Mouse (Mus musculus) megakaryocyte, embryonic 14.5 days (primary cell): ENCODE measurements around the gene Cd7. TPM values are rescaled to one million over a fixed set of nuclear protein-coding genes. Genes with fewer than 3 reads are reported as not detected.
"Not testable (repeated sequence)": the region's sequence is repeated elsewhere in the genome, so short reads cannot be mapped to it uniquely, and the experiment has no call there.

Experiments
- H3K27me3 ChIP-seq: replicated peaks from 2 replicates; pipeline ENCODE3; 2012; ENCODE audit warnings: inconsistent platforms
- H3K36me3 ChIP-seq: replicated peaks from 2 replicates; pipeline ENCODE3; 2012; ENCODE audit warnings: low read length, inconsistent platforms, mixed read lengths
- H3K4me1 ChIP-seq: 2 replicates; pipeline ENCODE4 v1.6.1; 2012; ENCODE audit warnings: inconsistent platforms
- H3K4me3 ChIP-seq: replicated peaks from 2 replicates; pipeline ENCODE3; 2012; ENCODE audit warnings: moderate library complexity, mild to moderate bottlenecking, inconsistent platforms
- H3K9me3 ChIP-seq: 2 replicates; pipeline ENCODE4 v1.6.1; 2012; ENCODE audit warnings: inconsistent platforms
- FLI1 ChIP-seq: IDR thresholded peaks from 2 replicates; pipeline ENCODE4 v1.6.1; 2012; ENCODE audit warnings: low read length, inconsistent platforms, mixed read lengths
- GATA1 ChIP-seq: IDR thresholded peaks from 3 replicates; pipeline ENCODE4 v1.6.1; 2012; ENCODE audit warnings: mixed read lengths, low read length, inconsistent platforms, borderline replicate concordance
- polyA plus RNA-seq: library from polyadenylated mRNA; stranded (reverse); fragments of >175 nt; gene quantifications from 2 replicates; pipeline ENCODE4 v1.2.3, GENCODE M21; 2012; ENCODE audit warnings: low replicate concordance; ENCODE audit not compliant: insufficient read depth

The Cd7 gene
- polyA plus RNA-seq = 28.5 and 38.2 TPM in 2 replicates

- Histone ChIP-seq H3K4me1 (peaks cover 85% of the 10 kb centered on the region), H3K4me3 (peak within 1 kb of the TSS; percentile 62), H3K9me3 (no peaks in the 10 kb centered on the region), H3K27me3 (peaks cover 75% of the 10 kb centered on the region), H3K36me3 (peaks cover 47% of the 10 kb centered on the region)
- TF ChIP-seq GATA1 = no peak
- no peak for TF ChIP-seq FLI1
Observed at GRCm38 (mm10) chr11:121039302-121039701, at the start of gene Cd7. Gene Cd7, minus strand, starts transcription at chr11:121039418.

GRCm38 (mm10) chr11:121088997-121089396 lies 49.8 kb upstream of the Cd7 start:
- no peaks in the 10 kb centered on the region for H3K9me3 ChIP-seq
- H3K36me3 ChIP-seq = no peaks in the 10 kb centered on the region
- TF ChIP-seq FLI1 (no peak), GATA1 (no peak)
- no peaks in the 10 kb centered on the region for H3K27me3 ChIP-seq
- H3K4me3 ChIP-seq = no peak overlapping the region
- H3K4me1 ChIP-seq = peaks cover 25% of the 10 kb centered on the region

- Histone ChIP-seq H3K4me1 (peaks cover 41% of the 10 kb centered on the region), H3K4me3 (no peak overlapping the region), H3K9me3 (no peaks in the 10 kb centered on the region), H3K27me3 (no peaks in the 10 kb centered on the region), H3K36me3 (no peaks in the 10 kb centered on the region)
- TF ChIP-seq FLI1 (no peak), GATA1 (no peak)
Observed at GRCm38 (mm10) chr11:121086296-121086695, 47.1 kb upstream of the Cd7 start.

GRCm38 (mm10) chr11:121085181-121085580 lies 46.0 kb upstream of the Cd7 start:
- Histone ChIP-seq H3K27me3 (peaks cover 3% of the 10 kb centered on the region), H3K4me3 (no peak overlapping the region), H3K9me3 (no peaks in the 10 kb centered on the region), H3K36me3 (no peaks in the 10 kb centered on the region), H3K4me1 (peaks cover 45% of the 10 kb centered on the region)
- TF ChIP-seq GATA1 (no peak), FLI1 (no peak)

- no peak for TF ChIP-seq GATA1
- no peak for TF ChIP-seq FLI1
- Histone ChIP-seq H3K4me1 (peaks cover 54% of the 10 kb centered on the region), H3K4me3 (peak overlapping the region; percentile 83), H3K27me3 (peaks cover 17% of the 10 kb centered on the region), H3K9me3 (no peaks in the 10 kb centered on the region), H3K36me3 (no peaks in the 10 kb centered on the region)
Observed at GRCm38 (mm10) chr11:121082857-121083500, 43.8 kb upstream of the Cd7 start.

GRCm38 (mm10) chr11:121082250-121082649 lies 43.0 kb upstream of the Cd7 start:
- Histone ChIP-seq H3K27me3 (peaks cover 17% of the 10 kb centered on the region), H3K9me3 (no peaks in the 10 kb centered on the region), H3K4me3 (peak overlapping the region; percentile 19), H3K4me1 (peaks cover 54% of the 10 kb centered on the region), H3K36me3 (no peaks in the 10 kb centered on the region)
- TF ChIP-seq FLI1 = no peak
- TF ChIP-seq GATA1 = no peak

- H3K27me3 ChIP-seq = peaks cover 25% of the 10 kb centered on the region
- TF ChIP-seq FLI1 = no peak
- no peaks in the 10 kb centered on the region for H3K36me3 ChIP-seq
- no peaks in the 10 kb centered on the region for H3K9me3 ChIP-seq
- peak within 1 kb of the TSS; percentile 34 for H3K4me3 ChIP-seq
- peaks cover 52% of the 10 kb centered on the region for H3K4me1 ChIP-seq
Observed at GRCm38 (mm10) chr11:121081120-121081519, 41.9 kb upstream of the Cd7 start, which contains the start of gene Sectm1a. Gene Sectm1a, minus strand, starts transcription at chr11:121081220.

- Histone ChIP-seq H3K4me1 (peaks cover 54% of the 10 kb centered on the region), H3K4me3 (peak overlapping the region; percentile 34), H3K36me3 (no peaks in the 10 kb centered on the region), H3K27me3 (peaks cover 29% of the 10 kb centered on the region), H3K9me3 (no peaks in the 10 kb centered on the region)
- TF ChIP-seq GATA1 = no peak
- no peak for TF ChIP-seq FLI1
Observed at GRCm38 (mm10) chr11:121080330-121080729, 41.1 kb upstream of the Cd7 start.

GRCm38 (mm10) chr11:121075655-121076054 lies 36.4 kb upstream of the Cd7 start:
- TF ChIP-seq FLI1 = no peak
- TF ChIP-seq GATA1 = no peak
- Histone ChIP-seq H3K4me1 (peaks cover 19% of the 10 kb centered on the region), H3K27me3 (peaks cover 34% of the 10 kb centered on the region), H3K9me3 (no peaks in the 10 kb centered on the region), H3K4me3 (no peak overlapping the region), H3K36me3 (no peaks in the 10 kb centered on the region)

GRCm38 (mm10) chr11:121069662-121070061 lies 30.4 kb upstream of the Cd7 start:
- H3K4me1 ChIP-seq, H3K9me3 ChIP-seq, H3K4me3 ChIP-seq, H3K36me3 ChIP-seq: not testable (repeated sequence)
- H3K27me3 ChIP-seq = peaks cover 42% of the 10 kb centered on the region

GRCm38 (mm10) chr11:121067895-121068294 lies 28.7 kb upstream of the Cd7 start:
- TF ChIP-seq FLI1 (no peak), GATA1 (no peak)
- Histone ChIP-seq H3K4me3 (no peak overlapping the region), H3K9me3 (no peaks in the 10 kb centered on the region), H3K36me3 (no peaks in the 10 kb centered on the region), H3K27me3 (peaks cover 54% of the 10 kb centered on the region), H3K4me1 (peaks cover 24% of the 10 kb centered on the region)
